Mouse (Mus musculus) heart, adult 2 months (tissue): ENCODE measurements around the gene Ebf1.

Source experiments
- CTCF ChIP-seq: fragments of 200-600 bp; IDR thresholded peaks from 2 replicates; pipeline ENCODE4 v1.8.1; 2022; ENCODE audit warnings: antibody characterized with exemption, mild to moderate bottlenecking, moderate library complexity
- POLR2A ChIP-seq: fragments of 200-500 bp; IDR thresholded peaks from 2 replicates; pipeline ENCODE4 v1.6.1; 2011; ENCODE audit warnings: mild to moderate bottlenecking, low read depth, low read length, control low read depth; ENCODE audit not compliant: insufficient read depth

DNA sequence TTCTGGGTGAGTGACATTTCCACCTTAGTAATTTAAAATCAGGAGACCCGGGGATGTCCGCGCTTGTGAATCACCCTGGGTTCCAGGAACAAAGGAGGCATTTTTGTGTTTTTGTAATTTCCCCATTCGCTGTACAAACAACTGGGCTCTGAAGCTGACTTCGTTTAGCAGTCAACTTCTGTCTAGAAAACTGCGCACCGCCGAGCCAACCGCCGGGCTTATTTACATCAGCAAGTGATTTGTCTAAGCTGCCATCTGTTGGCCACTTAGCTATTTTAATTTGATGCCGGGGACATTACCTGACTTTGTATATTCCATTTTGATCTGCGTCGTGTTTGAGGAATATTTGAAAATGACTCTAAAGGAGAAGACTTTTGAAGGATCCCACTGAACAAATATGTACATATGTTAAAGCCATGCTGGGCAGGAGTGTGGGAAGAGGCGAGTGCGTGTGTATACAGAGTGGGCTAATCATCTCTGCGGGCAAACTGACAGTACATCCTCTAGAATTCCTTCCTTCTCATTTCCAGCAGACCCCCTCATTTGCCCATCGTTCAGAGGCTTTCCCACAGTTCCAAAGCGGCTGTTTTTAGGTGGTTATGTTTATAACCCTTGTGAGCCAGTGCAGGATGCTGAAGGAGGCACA, 216.4 kb downstream of the Ebf1 start:
- TF ChIP-seq POLR2A (no peak), CTCF (no peak)
